Mouse (Mus musculus): Measurements from ENCODE around the gene Acsl1. TPM values are rescaled to one million over a fixed set of nuclear protein-coding genes. Genes with fewer than 3 reads are reported as not detected.

Acsl1 gene
- total and polyA plus RNA-seq, 3 experiments, result 26.2 to 33.9 TPM; not detected in 1

DNA sequence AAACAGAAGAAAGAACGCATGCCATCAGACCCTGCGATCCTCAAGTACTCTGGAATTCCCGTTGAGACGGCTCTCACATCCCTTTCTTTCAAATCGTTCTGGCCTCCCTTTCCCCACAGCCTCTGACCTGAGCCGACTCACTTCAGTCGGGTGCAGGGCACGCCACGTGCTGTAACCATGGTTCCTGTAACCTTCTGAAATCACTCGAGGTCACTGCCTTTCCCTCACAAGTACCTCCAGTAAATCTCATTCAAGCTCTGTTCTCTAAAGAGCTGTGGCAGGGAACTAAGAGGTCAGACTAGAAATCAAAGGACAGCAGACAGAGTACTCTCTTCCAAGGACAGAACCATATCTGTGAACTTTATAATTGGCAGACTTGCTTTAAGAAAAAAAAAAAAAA, 32.3 kb upstream of the Acsl1 start:
- peaks cover 0 to 2% of the 10 kb centered on the region in 2 experiments; a peak in 2 of 4 replicates for H3K27me3 ChIP-seq (ENCODE audit: control insufficient read depth in 1 of 2, insufficient read depth in 2 of 2, low read length in 2 of 2)
- H3K79me2 ChIP-seq (ENCODE audit: control insufficient read depth, insufficient read depth, low read length, poor library complexity), result no peaks in the 10 kb centered on the region
- H3K4me1 ChIP-seq (ENCODE audit: control insufficient read depth in 1 of 2, insufficient read depth in 2 of 2, low read length in 2 of 2), result no peaks in the 10 kb centered on the region
- no peak overlapping the region for H3K4me3 ChIP-seq (ENCODE audit: control insufficient read depth in 1 of 2, insufficient read depth in 1 of 2, low read depth in 2 of 2, low read length in 2 of 2)
- no peak for DNase-seq (ENCODE audit: low read depth, low spot score)
- TF ChIP-seq CHD1 (IDR thresholded peaks at IDR 0.05; ENCODE audit: low read depth, low read length), result no peak
- no peak for TF ChIP-seq USF2 (IDR thresholded peaks at IDR 0.05; ENCODE audit: borderline replicate concordance in 1 of 2, insufficient read depth in 1 of 2, low read depth in 1 of 2, low read length in 2 of 2)
- no peak for TF ChIP-seq HCFC1 (IDR thresholded peaks at IDR 0.05; ENCODE audit: low read depth, low read length)
- no peak for TF ChIP-seq RAD21 (IDR thresholded peaks at IDR 0.05; ENCODE audit: low read depth, low read length)
- TF ChIP-seq TCF12 (IDR thresholded peaks at IDR 0.05; ENCODE audit: low read depth, low read length), result no peak
- TF ChIP-seq POLR2AphosphoS2 (IDR thresholded peaks at IDR 0.05; ENCODE audit: low read length), result no peak
- no peak for TF ChIP-seq POLR2AphosphoS5 (IDR thresholded peaks at IDR 0.05; ENCODE audit: borderline replicate concordance, low read depth, low read length)
- TF ChIP-seq MYC (IDR thresholded peaks at IDR 0.05; ENCODE audit: low read depth, low read length), result no peak
- TF ChIP-seq USF1 (IDR thresholded peaks at IDR 0.05; ENCODE audit: low read depth, low read length), result no peak
- no peak for TF ChIP-seq SIN3A (IDR thresholded peaks at IDR 0.05; ENCODE audit: low read length)
- no peak for TF ChIP-seq POLR2A (IDR thresholded peaks at IDR 0.05; ENCODE audit: control insufficient read depth in 1 of 2, insufficient read depth in 1 of 2, low read depth in 1 of 2, low read length in 2 of 2, poor library complexity in 1 of 2)
- no peak for TF ChIP-seq ELF1 (IDR thresholded peaks at IDR 0.05; ENCODE audit: low read depth, low read length)
- no peak for TF ChIP-seq GABPA (IDR thresholded peaks at IDR 0.05; ENCODE audit: low read depth, low read length)
- TF ChIP-seq NELFE (IDR thresholded peaks at IDR 0.05; ENCODE audit: low read depth, low read length), result no peak
- TF ChIP-seq CTCF (IDR thresholded peaks at IDR 0.05 in 2 of 3, conservative IDR thresholded peaks at IDR 0.05 in 1 of 3; ENCODE audit: control insufficient read depth in 1 of 3, insufficient read depth in 1 of 3, low read depth in 2 of 3, low read length in 3 of 3, poor library complexity in 1 of 3, severe bottlenecking in 1 of 3), result no peak
- no peak for TF ChIP-seq RCOR1 (IDR thresholded peaks at IDR 0.05; ENCODE audit: low read depth, low read length)
- no peak overlapping the region for H3K27ac ChIP-seq (ENCODE audit: control insufficient read depth, low read depth, low read length)
- H3K9ac ChIP-seq (ENCODE audit: control insufficient read depth, low read depth, low read length, poor library complexity, severe bottlenecking), result no peak overlapping the region
- no peaks in the 10 kb centered on the region for H3K36me3 ChIP-seq (ENCODE audit: control insufficient read depth in 1 of 2, insufficient read depth in 2 of 2, low read length in 2 of 2)
- no peaks in the 10 kb centered on the region for H3K9me3 ChIP-seq (replicated peaks; ENCODE audit: insufficient read depth, low read length)

DNA sequence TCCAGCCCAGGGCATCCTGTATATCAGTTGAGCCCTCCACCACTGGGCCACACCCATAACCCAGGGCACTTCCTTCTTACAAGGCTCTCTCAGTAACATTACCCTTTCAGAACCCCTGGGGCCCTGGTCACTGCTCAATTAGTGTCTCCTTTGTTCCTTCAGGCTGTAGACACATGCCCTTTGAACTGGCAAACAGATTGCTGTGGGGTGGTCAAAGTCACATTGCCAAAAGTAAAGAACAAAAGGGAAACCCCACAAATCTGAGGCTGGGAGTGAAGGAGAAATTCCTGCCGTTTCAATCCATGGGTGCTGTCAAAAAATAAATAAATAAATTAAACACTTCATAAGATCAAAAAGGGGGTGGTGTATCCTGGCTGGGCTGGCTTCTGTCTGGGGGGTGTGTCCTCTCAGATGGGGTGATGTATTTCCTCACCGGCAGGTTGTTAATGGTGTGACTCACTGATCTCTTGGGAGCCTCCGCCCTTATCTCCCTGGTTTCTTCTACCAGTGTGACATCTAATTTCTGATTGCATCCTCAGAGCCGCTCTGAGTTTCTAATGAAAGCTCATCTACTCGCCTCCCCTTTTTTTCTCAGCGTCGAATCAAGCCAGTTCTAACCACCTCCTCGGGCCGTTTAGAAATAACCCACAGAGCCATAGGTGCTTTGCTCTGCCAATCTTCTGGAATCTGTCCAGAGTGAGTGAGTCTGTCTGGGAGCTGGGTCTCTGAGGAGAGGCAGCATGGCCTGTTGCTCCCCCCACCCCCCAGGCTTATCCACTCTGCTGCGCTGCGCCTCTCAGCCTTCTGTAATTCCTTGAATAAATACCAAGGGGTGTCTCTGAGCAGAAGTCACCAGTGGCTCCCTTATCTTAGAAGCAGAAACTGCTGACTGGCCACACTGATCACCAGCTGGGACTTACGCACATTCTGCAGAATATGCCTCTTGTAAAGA, 24.6 kb upstream of the Acsl1 start:
- Histone ChIP-seq H3K27ac (ENCODE audit: control insufficient read depth, low read depth, low read length) (peak overlapping the region; percentile 58), H3K4me1 (ENCODE audit: control insufficient read depth in 1 of 2, insufficient read depth in 2 of 2, low read length in 2 of 2) (peaks cover 7 to 15% of the 10 kb centered on the region in 2 experiments), H3K4me3 (ENCODE audit: control insufficient read depth in 1 of 2, insufficient read depth in 1 of 2, low read depth in 2 of 2, low read length in 2 of 2) (peak overlapping the region; percentile 6 to 38; a peak in 3 of 4 replicates), H3K36me3 (ENCODE audit: control insufficient read depth in 1 of 2, insufficient read depth in 2 of 2, low read length in 2 of 2) (peaks cover 0 to 16% of the 10 kb centered on the region in 2 experiments; a peak in 2 of 4 replicates), H3K9me3 (replicated peaks; ENCODE audit: insufficient read depth, low read length) (no peaks in the 10 kb centered on the region), H3K9ac (ENCODE audit: control insufficient read depth, low read depth, low read length, poor library complexity, severe bottlenecking) (peak overlapping the region; percentile 20), H3K27me3 (ENCODE audit: control insufficient read depth in 1 of 2, insufficient read depth in 2 of 2, low read length in 2 of 2) (no peaks in the 10 kb centered on the region), H3K79me2 (ENCODE audit: control insufficient read depth, insufficient read depth, low read length, poor library complexity) (no peaks in the 10 kb centered on the region)
- DNase-seq (ENCODE audit: low read depth, low spot score), result peak; percentile 88
- TF ChIP-seq MAFK (IDR thresholded peaks at IDR 0.05; ENCODE audit: borderline replicate concordance, low read depth, low read length), result peak; percentile 79
- TF ChIP-seq EP300 (IDR thresholded peaks at IDR 0.05; ENCODE audit: low read depth in 1 of 2, low read length in 2 of 2), result peak; percentile 36 to 59; a peak in 3 of 4 replicates
- peak; percentile 35; the same call in 1 of the 2 replicates for TF ChIP-seq NELFE (IDR thresholded peaks at IDR 0.05; ENCODE audit: low read depth, low read length)
- TF ChIP-seq HCFC1 (IDR thresholded peaks at IDR 0.05; ENCODE audit: low read depth, low read length), result no peak
- TF ChIP-seq POLR2A (IDR thresholded peaks at IDR 0.05; ENCODE audit: control insufficient read depth in 1 of 2, insufficient read depth in 1 of 2, low read depth in 1 of 2, low read length in 2 of 2, poor library complexity in 1 of 2), result no peak
- peak; percentile 53; the same call in 1 of the 2 replicates for TF ChIP-seq MYB (IDR thresholded peaks at IDR 0.05; ENCODE audit: low read depth, low read length)
- TF ChIP-seq BHLHE40 (IDR thresholded peaks at IDR 0.05; ENCODE audit: borderline replicate concordance, low read depth, low read length), result peak; percentile 50; the same call in 1 of the 2 replicates
- TF ChIP-seq SIN3A (IDR thresholded peaks at IDR 0.05; ENCODE audit: low read length), result peak; percentile 46; the same call in 1 of the 2 replicates
- TF ChIP-seq RCOR1 (IDR thresholded peaks at IDR 0.05; ENCODE audit: low read depth, low read length), result 0 out of 2 replicates have a peak, but pooled peaks have one; percentile 15
- TF ChIP-seq POLR2AphosphoS5 (IDR thresholded peaks at IDR 0.05; ENCODE audit: borderline replicate concordance, low read depth, low read length), result no peak
- TF ChIP-seq CHD1 (IDR thresholded peaks at IDR 0.05; ENCODE audit: low read depth, low read length), result no peak
- peak; percentile 94 for TF ChIP-seq ETS1 (IDR thresholded peaks at IDR 0.05; ENCODE audit: low read depth, low read length)
- peak; percentile 77 for TF ChIP-seq GATA1 (IDR thresholded peaks at IDR 0.05; ENCODE audit: low read depth, low read length)
- peak; percentile 34; the same call in 1 of the 2 replicates for TF ChIP-seq MXI1 (IDR thresholded peaks at IDR 0.05; ENCODE audit: low read depth, low read length)
- TF ChIP-seq JUND (IDR thresholded peaks at IDR 0.05; ENCODE audit: low read depth, low read length), result 0 out of 2 replicates have a peak, but pooled peaks have one; percentile 52
- peak; percentile 61; the same call in 1 of the 2 replicates for TF ChIP-seq MAZ (IDR thresholded peaks at IDR 0.05; ENCODE audit: low read depth, low read length)
- TF ChIP-seq UBTF (IDR thresholded peaks at IDR 0.05; ENCODE audit: borderline replicate concordance, insufficient read depth, low read depth, low read length), result no peak
- peak; percentile 13; the same call in 1 of the 2 replicates for TF ChIP-seq TCF12 (IDR thresholded peaks at IDR 0.05; ENCODE audit: low read depth, low read length)
